Mouse (Mus musculus) intestine, embryonic 15.5 days (tissue): ENCODE data around the gene Cabin1. TPM values are rescaled to one million over a fixed set of nuclear protein-coding genes. Genes with fewer than 3 reads are reported as not detected.
A peak's percentile ranks its signal among the peaks of the same experiment; 100 is the strongest.

Experiments
- ATAC-seq: fragments of 200-750 bp; cut with Nextera tagmentation; 2 replicates; pipeline ENCODE4 v1.8.0; 2017; ENCODE audit warnings: moderate TSS enrichment, moderate library complexity
- H3K27ac ChIP-seq: fragments of 300-500 bp; sonication (generic); 2 replicates; pipeline ENCODE4 v1.5.1; 2015; ENCODE audit warnings: mild to moderate bottlenecking, inconsistent platforms
- H3K27me3 ChIP-seq: fragments of 300-500 bp; sonication (generic); replicated peaks from 2 replicates; pipeline ENCODE4 v1.6.1; 2015; ENCODE audit warnings: inconsistent platforms
- H3K36me3 ChIP-seq: fragments of 300-500 bp; sonication (generic); 2 replicates; pipeline ENCODE4 v1.6.1; 2015; ENCODE audit warnings: inconsistent platforms
- H3K4me1 ChIP-seq: fragments of 300-500 bp; sonication (generic); replicated peaks from 2 replicates; pipeline ENCODE4 v1.6.1; 2015; ENCODE audit warnings: inconsistent platforms
- H3K4me2 ChIP-seq: fragments of 300-500 bp; sonication (generic); replicated peaks from 2 replicates; pipeline ENCODE4 v1.6.1; 2015; ENCODE audit warnings: mild to moderate bottlenecking, inconsistent platforms
- H3K4me3 ChIP-seq: fragments of 300-500 bp; sonication (generic); replicated peaks from 2 replicates; pipeline ENCODE4 v1.5.1; 2015; ENCODE audit warnings: inconsistent platforms
- H3K9ac ChIP-seq: fragments of 300-500 bp; sonication (generic); 2 replicates; pipeline ENCODE4 v1.6.1; 2015; ENCODE audit warnings: inconsistent platforms
- H3K9me3 ChIP-seq: fragments of 300-500 bp; sonication (generic); 2 replicates; pipeline ENCODE4 v1.6.1; 2016; ENCODE audit warnings: inconsistent platforms
- WGBS: fragments of 180-500 bp; shearing (Covaris S2); methylation state at CpG from one replicate; pipeline ENCODE4 v1.1.7; 2015; 5-methylcytosine and 5-hydroxymethylcytosine counted together
- polyA plus RNA-seq: library from polyadenylated mRNA; unstranded; fragments of >200 nt; fragmentation: Nextera tagmentation; extraction: Ambion mirVana; gene quantifications from 2 replicates; pipeline ENCODE4 v1.2.1, GENCODE M21; 2015

Gene Cabin1
- polyA plus RNA-seq = 29.0 and 32.6 TPM in 2 replicates

GRCm38 (mm10) chr10:75763682-75764518, at the start of gene Cabin1:
Cabin1 (minus strand) TSS chr10:75764341.
- peak within 1 kb of the TSS; percentile 29 for H3K27ac ChIP-seq
- H3K4me1 ChIP-seq = peaks cover 7% of the 10 kb centered on the region
- ATAC-seq = peak; percentile 99
- peak within 1 kb of the TSS; percentile 66 for H3K9ac ChIP-seq
- peak within 1 kb of the TSS; percentile 74 for H3K4me3 ChIP-seq
- WGBS = under 1% methylated on average over 61 of the region's 61 CpGs
- no peaks in the 10 kb centered on the region for H3K36me3 ChIP-seq
- H3K27me3 ChIP-seq = no peaks in the 10 kb centered on the region
- peak within 1 kb of the TSS; percentile 64 for H3K4me2 ChIP-seq
- no peaks in the 10 kb centered on the region for H3K9me3 ChIP-seq

GRCm38 (mm10) chr10:75804217-75804616, 40.1 kb upstream of the Cabin1 start:
- no peaks in the 10 kb centered on the region for H3K9me3 ChIP-seq
- 65% methylated on average over 2 of the region's 2 CpGs for WGBS
- no peak for ATAC-seq
- H3K4me2 ChIP-seq = no peak overlapping the region
- no peak overlapping the region for H3K9ac ChIP-seq
- H3K27ac ChIP-seq = no peak overlapping the region
- no peak overlapping the region for H3K4me3 ChIP-seq
- H3K27me3 ChIP-seq = no peaks in the 10 kb centered on the region
- no peaks in the 10 kb centered on the region for H3K36me3 ChIP-seq
- no peaks in the 10 kb centered on the region for H3K4me1 ChIP-seq

- no peak within 1 kb of the TSS for H3K27ac ChIP-seq
- H3K9ac ChIP-seq = peak within 1 kb of the TSS; percentile 34
- peak within 1 kb of the TSS; percentile 94 for H3K4me2 ChIP-seq
- H3K36me3 ChIP-seq = no peaks in the 10 kb centered on the region
- H3K27me3 ChIP-seq = no peaks in the 10 kb centered on the region
- no peaks in the 10 kb centered on the region for H3K9me3 ChIP-seq
- 2% methylated on average over 18 of the region's 18 CpGs for WGBS
- peak; percentile 61 for ATAC-seq
- H3K4me3 ChIP-seq = peak within 1 kb of the TSS; percentile 50
- peaks cover 16% of the 10 kb centered on the region for H3K4me1 ChIP-seq
Observed at GRCm38 (mm10) chr10:75798176-75798696, 34.1 kb upstream of the Cabin1 start, which contains the start of gene Gstt1. Gstt1 (minus strand) TSS chr10:75798584.

- no peaks in the 10 kb centered on the region for H3K27me3 ChIP-seq
- H3K4me3 ChIP-seq = peak overlapping the region; percentile 50
- peak overlapping the region; percentile 34 for H3K9ac ChIP-seq
- no peaks in the 10 kb centered on the region for H3K36me3 ChIP-seq
- ATAC-seq = peak; percentile 63
- H3K27ac ChIP-seq = no peak overlapping the region
- 2% methylated on average over 12 of the region's 12 CpGs for WGBS
- peak overlapping the region; percentile 94 for H3K4me2 ChIP-seq
- peaks cover 16% of the 10 kb centered on the region for H3K4me1 ChIP-seq
- no peaks in the 10 kb centered on the region for H3K9me3 ChIP-seq
Observed at GRCm38 (mm10) chr10:75797619-75798175, 33.6 kb upstream of the Cabin1 start.

GRCm38 (mm10) chr10:75796731-75797516, 32.8 kb upstream of the Cabin1 start:
- Histone ChIP-seq H3K4me3 (peak overlapping the region; percentile 50), H3K27ac (no peak overlapping the region), H3K36me3 (no peaks in the 10 kb centered on the region), H3K9me3 (no peaks in the 10 kb centered on the region), H3K4me1 (peaks cover 16% of the 10 kb centered on the region), H3K9ac (peak overlapping the region; percentile 34; the same call in 1 of the 2 replicates), H3K4me2 (peak overlapping the region; percentile 94), H3K27me3 (no peaks in the 10 kb centered on the region)
- ATAC-seq = no peak
- 41% methylated on average over 11 of the region's 11 CpGs for WGBS

- Histone ChIP-seq H3K36me3 (no peaks in the 10 kb centered on the region), H3K9ac (no peak overlapping the region), H3K9me3 (no peaks in the 10 kb centered on the region), H3K4me2 (peak overlapping the region; percentile 18; the same call in 1 of the 2 replicates), H3K4me1 (peaks cover 18% of the 10 kb centered on the region), H3K27me3 (no peaks in the 10 kb centered on the region), H3K4me3 (no peak overlapping the region), H3K27ac (no peak overlapping the region)
- 33% methylated on average over 3 of the region's 3 CpGs for WGBS
- ATAC-seq = peak; percentile 53
Observed at GRCm38 (mm10) chr10:75794880-75795279, 30.7 kb upstream of the Cabin1 start.

- no peaks in the 10 kb centered on the region for H3K36me3 ChIP-seq
- peaks cover 9% of the 10 kb centered on the region; the same call in 1 of the 2 replicates for H3K4me1 ChIP-seq
- H3K4me3 ChIP-seq = no peak overlapping the region
- H3K9me3 ChIP-seq = no peaks in the 10 kb centered on the region
- no peaks in the 10 kb centered on the region for H3K27me3 ChIP-seq
- no peak overlapping the region for H3K27ac ChIP-seq
- H3K9ac ChIP-seq = no peak overlapping the region
- ATAC-seq = no peak
- H3K4me2 ChIP-seq = no peak overlapping the region
- 13% methylated on average over 7 of the region's 7 CpGs for WGBS
Observed at GRCm38 (mm10) chr10:75790773-75791172, 26.6 kb upstream of the Cabin1 start.

GRCm38 (mm10) chr10:75789841-75790240, 25.7 kb upstream of the Cabin1 start:
- Histone ChIP-seq H3K9ac (no peak overlapping the region), H3K9me3 (no peaks in the 10 kb centered on the region), H3K27me3 (no peaks in the 10 kb centered on the region), H3K4me1 (peaks cover 3% of the 10 kb centered on the region; the same call in 1 of the 2 replicates), H3K4me2 (no peak overlapping the region), H3K27ac (0 out of 2 replicates have a peak overlapping the region, but pooled peaks have one; percentile 15), H3K4me3 (no peak overlapping the region), H3K36me3 (no peaks in the 10 kb centered on the region)
- ATAC-seq = peak; percentile 92
- WGBS = 64% methylated on average over 5 of the region's 5 CpGs

GRCm38 (mm10) chr10:75789081-75789735, 25.1 kb upstream of the Cabin1 start:
- H3K4me1 ChIP-seq = 0 out of 2 replicates have a peak, but pooled peaks cover 2% of the 10 kb centered on the region

GRCm38 (mm10) chr10:75788277-75788676, 24.1 kb upstream of the Cabin1 start:
- no peak for ATAC-seq

More at GRCm38 (mm10) chr10:75789081-75789735, 25.1 kb upstream of the Cabin1 start:
- H3K4me3 ChIP-seq = no peak overlapping the region
- H3K36me3 ChIP-seq = no peaks in the 10 kb centered on the region
- ATAC-seq = peak; percentile 70; the same call in 1 of the 2 replicates
- WGBS = 81% methylated on average over 6 of the region's 6 CpGs
- no peak overlapping the region for H3K27ac ChIP-seq
- no peak overlapping the region for H3K4me2 ChIP-seq
- H3K9me3 ChIP-seq = no peaks in the 10 kb centered on the region
- H3K27me3 ChIP-seq = no peaks in the 10 kb centered on the region
- H3K9ac ChIP-seq = no peak overlapping the region

GRCm38 (mm10) chr10:75785442-75785841, 21.3 kb upstream of the Cabin1 start:
- no peak overlapping the region for H3K9ac ChIP-seq
- H3K4me2 ChIP-seq = no peak overlapping the region
- 64% methylated on average over 1 of the region's 1 CpGs for WGBS
- no peaks in the 10 kb centered on the region for H3K36me3 ChIP-seq
- H3K27me3 ChIP-seq = no peaks in the 10 kb centered on the region
- H3K4me1 ChIP-seq = peaks cover 6% of the 10 kb centered on the region; the same call in 1 of the 2 replicates
- ATAC-seq = no peak
- no peak overlapping the region for H3K27ac ChIP-seq
- no peak overlapping the region for H3K4me3 ChIP-seq
- no peaks in the 10 kb centered on the region for H3K9me3 ChIP-seq

More at GRCm38 (mm10) chr10:75788277-75788676, 24.1 kb upstream of the Cabin1 start:
- H3K9me3 ChIP-seq = no peaks in the 10 kb centered on the region
- 0 out of 2 replicates have a peak, but pooled peaks cover 2% of the 10 kb centered on the region for H3K4me1 ChIP-seq
- 92% methylated on average over 8 of the region's 8 CpGs for WGBS
- no peaks in the 10 kb centered on the region for H3K27me3 ChIP-seq
- H3K27ac ChIP-seq = no peak overlapping the region
- H3K36me3 ChIP-seq = no peaks in the 10 kb centered on the region
- no peak overlapping the region for H3K4me3 ChIP-seq
- H3K4me2 ChIP-seq = no peak overlapping the region
- H3K9ac ChIP-seq = no peak overlapping the region
